Mouse (Mus musculus) ES-Bruce4 (cell line): Measurements from ENCODE around the gene Pmm1. TPM values are rescaled to one million over a fixed set of nuclear protein-coding genes. Genes with fewer than 3 reads are reported as not detected.

Experiments used
- H3K27ac ChIP-seq: 2 replicates; pipeline ENCODE4 v1.5.1; 2012; ENCODE audit warnings: low read length, inconsistent platforms; ENCODE audit not compliant: insufficient read depth
- H3K27me3 ChIP-seq: 2 replicates; pipeline ENCODE4 v1.6.1; 2012; ENCODE audit warnings: mild to moderate bottlenecking, low read length, inconsistent platforms; ENCODE audit not compliant: control insufficient read depth, poor library complexity, insufficient read depth, severe bottlenecking
- H3K36me3 ChIP-seq: 2 replicates; pipeline ENCODE4 v1.6.1; 2012; ENCODE audit warnings: inconsistent platforms, mild to moderate bottlenecking, low read length, moderate library complexity; ENCODE audit not compliant: control insufficient read depth, poor library complexity, insufficient read depth, severe bottlenecking
- H3K4me1 ChIP-seq: one replicate; pipeline ENCODE4 v1.8.1; 2011; ENCODE audit warnings: low read length; ENCODE audit not compliant: control insufficient read depth, insufficient read depth
- H3K4me3 ChIP-seq: 2 replicates; pipeline ENCODE4 v1.5.1; 2011; ENCODE audit warnings: low read depth, mild to moderate bottlenecking, low read length
- H3K9ac ChIP-seq: 2 replicates; pipeline ENCODE4 v1.6.1; 2012; ENCODE audit warnings: low read depth, mild to moderate bottlenecking, inconsistent platforms; ENCODE audit not compliant: poor library complexity, severe bottlenecking
- H3K9me3 ChIP-seq: replicated peaks from 2 replicates; pipeline ENCODE4 v1.6.1; 2012; ENCODE audit warnings: mild to moderate bottlenecking, low read length, inconsistent platforms; ENCODE audit not compliant: control insufficient read depth, poor library complexity, insufficient read depth, severe bottlenecking
- CTCF ChIP-seq: IDR thresholded peaks from one replicate; pipeline ENCODE4 v1.8.1; 2011; ENCODE audit warnings: low read depth, low read length
- EP300 ChIP-seq: IDR thresholded peaks from 2 replicates; pipeline ENCODE4 v1.6.1; 2011; ENCODE audit warnings: low read depth, low read length; ENCODE audit not compliant: insufficient read depth
- POLR2A ChIP-seq: IDR thresholded peaks from one replicate; pipeline ENCODE4 v1.8.1; 2011; ENCODE audit warnings: low read length; ENCODE audit not compliant: insufficient read depth
- polyA plus RNA-seq: library from polyadenylated mRNA; stranded (reverse); fragments of >200 nt; gene quantifications from 2 replicates; pipeline ENCODE4 v1.2.4, GENCODE M21; 2011; ENCODE audit warnings: low read depth; ENCODE audit not compliant: missing spikeins, insufficient read depth, insufficient read length

Pmm1 gene
- polyA plus RNA-seq, 1 experiment = 338 TPM

- H3K27ac ChIP-seq = no peak overlapping the region
- no peak overlapping the region for H3K4me3 ChIP-seq
These were observed 22.5 kb downstream of the Pmm1 start for GRCm38 (mm10) chr15:81938246-81938645.

GRCm38 (mm10) chr15:81937098-81937972, 23.4 kb downstream of the Pmm1 start:
- Histone ChIP-seq H3K27me3 (no peaks in the 10 kb centered on the region), H3K9me3 (no peaks in the 10 kb centered on the region), H3K36me3 (no peaks in the 10 kb centered on the region), H3K27ac (no peak overlapping the region), H3K4me3 (peak overlapping the region; percentile 45), H3K9ac (no peak overlapping the region), H3K4me1 (peaks cover 2% of the 10 kb centered on the region)
- TF ChIP-seq POLR2A (no peak), EP300 (no peak), CTCF (no peak)

More at GRCm38 (mm10) chr15:81938246-81938645, 22.5 kb downstream of the Pmm1 start:
- Histone ChIP-seq H3K4me1 (peaks cover 2% of the 10 kb centered on the region), H3K9ac (no peak overlapping the region), H3K36me3 (no peaks in the 10 kb centered on the region), H3K27me3 (no peaks in the 10 kb centered on the region), H3K9me3 (no peaks in the 10 kb centered on the region)
- TF ChIP-seq CTCF = peak; percentile 89
- no peak for TF ChIP-seq POLR2A

- Histone ChIP-seq H3K4me3 (peak within 1 kb of the TSS; percentile 45), H3K27ac (no peak within 1 kb of the TSS), H3K36me3 (no peaks in the 10 kb centered on the region), H3K9ac (no peak within 1 kb of the TSS), H3K4me1 (peaks cover 2% of the 10 kb centered on the region), H3K27me3 (no peaks in the 10 kb centered on the region), H3K9me3 (no peaks in the 10 kb centered on the region)
- TF ChIP-seq POLR2A (no peak), EP300 (no peak), CTCF (no peak)
These were observed 24.1 kb downstream of the Pmm1 start, which contains the start of gene Csdc2 for GRCm38 (mm10) chr15:81936679-81937078. TSS of gene Csdc2 (plus strand) at chr15:81936759.

GRCm38 (mm10) chr15:81935869-81936637, 24.7 kb downstream of the Pmm1 start:
- no peak overlapping the region for H3K9ac ChIP-seq
- TF ChIP-seq EP300 = no peak
- TF ChIP-seq CTCF = no peak
- TF ChIP-seq POLR2A = no peak
- H3K4me3 ChIP-seq = peak overlapping the region; percentile 45; the same call in 1 of the 2 replicates
- no peaks in the 10 kb centered on the region for H3K36me3 ChIP-seq
- H3K4me1 ChIP-seq = peaks cover 2% of the 10 kb centered on the region
- H3K27me3 ChIP-seq = no peaks in the 10 kb centered on the region
- H3K9me3 ChIP-seq = no peaks in the 10 kb centered on the region
- H3K27ac ChIP-seq = no peak overlapping the region

GRCm38 (mm10) chr15:81933986-81934385, 26.7 kb downstream of the Pmm1 start:
- Histone ChIP-seq H3K4me1 (peaks cover 2% of the 10 kb centered on the region), H3K27ac (no peak overlapping the region), H3K4me3 (no peak overlapping the region), H3K27me3 (no peaks in the 10 kb centered on the region), H3K9ac (no peak overlapping the region), H3K9me3 (no peaks in the 10 kb centered on the region), H3K36me3 (no peaks in the 10 kb centered on the region)
- no peak for TF ChIP-seq CTCF
- no peak for TF ChIP-seq EP300
- no peak for TF ChIP-seq POLR2A
